Mouse (Mus musculus) MEL (cell line): ENCODE measurements around the gene Elk4. TPM values are rescaled to one million over a fixed set of nuclear protein-coding genes. Genes with fewer than 3 reads are reported as not detected.

Experiments used
- DNase-seq: peaks from one replicate; pipeline ENCODE4 v3.0.0; 2011; ENCODE audit warnings: low read depth, low spot score
- H3K27ac ChIP-seq: 2 replicates; pipeline ENCODE4 v1.5.1; 2012; ENCODE audit warnings: low read depth, mild to moderate bottlenecking, control low read depth, low read length, moderate library complexity; ENCODE audit not compliant: control insufficient read depth
- H3K27me3 ChIP-seq, 2 experiments: fragments of 150-350 bp in 1 of 2; sonication (generic) in 1 of 2; 2 replicates each; pipeline ENCODE4 v1.6.1; 2012; ENCODE audit warnings: low read length in 2 of 2, mild to moderate bottlenecking in 2 of 2, improper control_type of control experiment in 1 of 2, moderate library complexity in 1 of 2; ENCODE audit not compliant: insufficient read depth in 2 of 2, control insufficient read depth in 1 of 2
- H3K36me3 ChIP-seq, 2 experiments: 2 replicates each; pipeline ENCODE4 v1.6.1; 2012 to 2014; ENCODE audit warnings: low read length in 2 of 2, improper control_type of control experiment in 1 of 2, inconsistent platforms in 1 of 2, mild to moderate bottlenecking in 1 of 2; ENCODE audit not compliant: insufficient read depth in 2 of 2, control insufficient read depth in 1 of 2
- H3K4me1 ChIP-seq, 2 experiments: fragments of 150-350 bp in 1 of 2; sonication (generic) in 1 of 2; 2 replicates each; pipeline ENCODE4 v1.6.1; 2012; ENCODE audit warnings: low read length in 2 of 2, improper control_type of control experiment in 1 of 2, mild to moderate bottlenecking in 1 of 2; ENCODE audit not compliant: insufficient read depth in 2 of 2, control insufficient read depth in 1 of 2
- H3K4me3 ChIP-seq, 2 experiments: fragments of 150-350 bp in 1 of 2; sonication (generic) in 1 of 2; 2 replicates each; pipeline ENCODE4 v1.5.1; 2012; ENCODE audit warnings: low read depth in 2 of 2, low read length in 2 of 2, mild to moderate bottlenecking in 2 of 2, moderate library complexity in 2 of 2, control low read depth in 1 of 2, improper control_type of control experiment in 1 of 2; ENCODE audit not compliant: control insufficient read depth in 1 of 2, insufficient read depth in 1 of 2
- H3K79me2 ChIP-seq: 2 replicates; pipeline ENCODE4 v1.6.1; 2012; ENCODE audit warnings: mild to moderate bottlenecking, low read length, moderate library complexity; ENCODE audit not compliant: control insufficient read depth, poor library complexity, insufficient read depth
- H3K9ac ChIP-seq: 2 replicates; pipeline ENCODE4 v1.6.1; 2012; ENCODE audit warnings: low read depth, mild to moderate bottlenecking, control low read depth, low read length, moderate library complexity; ENCODE audit not compliant: control insufficient read depth, poor library complexity, severe bottlenecking
- H3K9me3 ChIP-seq: fragments of 150-350 bp; sonication (generic); replicated peaks from 2 replicates; pipeline ENCODE4 v1.6.1; 2012; ENCODE audit warnings: mild to moderate bottlenecking, low read length, improper control_type of control experiment, moderate library complexity; ENCODE audit not compliant: insufficient read depth
- CHD1 ChIP-seq: IDR thresholded peaks from 2 replicates; pipeline ENCODE4 v1.6.1; 2012; ENCODE audit warnings: low read depth, mild to moderate bottlenecking, inconsistent platforms, low read length, improper control_type of control experiment
- CTCF ChIP-seq, 3 experiments: IDR thresholded peaks in 2 of 3; conservative IDR thresholded peaks in 1 of 3; 2 replicates each; pipeline ENCODE4 v1.5.1; 2011 to 2012; ENCODE audit warnings: low read length in 3 of 3, low read depth in 2 of 3, mild to moderate bottlenecking in 2 of 3, improper control_type of control experiment in 1 of 3, inconsistent platforms in 1 of 3, mixed read lengths in 1 of 3, moderate library complexity in 1 of 3; ENCODE audit not compliant: control insufficient read depth in 1 of 3, insufficient read depth in 1 of 3, poor library complexity in 1 of 3, severe bottlenecking in 1 of 3
- E2F4 ChIP-seq: IDR thresholded peaks from 2 replicates; pipeline ENCODE4 v1.6.1; 2011; ENCODE audit warnings: low read depth, low read length, improper control_type of control experiment, borderline replicate concordance
- ELF1 ChIP-seq: IDR thresholded peaks from 2 replicates; pipeline ENCODE4 v1.6.1; 2014; ENCODE audit warnings: low read depth, mild to moderate bottlenecking, inconsistent platforms, low read length, improper control_type of control experiment, moderate library complexity
- EP300 ChIP-seq, 2 experiments: IDR thresholded peaks; 2 replicates each; pipeline ENCODE4 v1.6.1; 2011; ENCODE audit warnings: improper control_type of control experiment in 2 of 2, low read length in 2 of 2, low read depth in 1 of 2, mild to moderate bottlenecking in 1 of 2
- GABPA ChIP-seq: IDR thresholded peaks from 2 replicates; pipeline ENCODE4 v1.6.1; 2012; ENCODE audit warnings: low read depth, mild to moderate bottlenecking, inconsistent platforms, low read length, improper control_type of control experiment, moderate library complexity
- JUND ChIP-seq: IDR thresholded peaks from 2 replicates; pipeline ENCODE4 v1.6.1; 2011; ENCODE audit warnings: low read depth, mild to moderate bottlenecking, improper control_type of control experiment, low read length
- MAZ ChIP-seq: IDR thresholded peaks from 2 replicates; pipeline ENCODE4 v1.6.1; 2012; ENCODE audit warnings: low read depth, mild to moderate bottlenecking, inconsistent platforms, low read length, improper control_type of control experiment
- MXI1 ChIP-seq: IDR thresholded peaks from 2 replicates; pipeline ENCODE4 v1.6.1; 2011; ENCODE audit warnings: mild to moderate bottlenecking, low read depth, low read length, improper control_type of control experiment
- NRF1 ChIP-seq: IDR thresholded peaks from 2 replicates; pipeline ENCODE4 v1.6.1; 2014; ENCODE audit warnings: low read depth, mild to moderate bottlenecking, inconsistent platforms, low read length, improper control_type of control experiment, moderate library complexity; ENCODE audit not compliant: poor library complexity, insufficient read depth, severe bottlenecking
- POLR2AphosphoS2 ChIP-seq: IDR thresholded peaks from 2 replicates; pipeline ENCODE4 v1.6.1; 2011; ENCODE audit warnings: low read length, improper control_type of control experiment
- POLR2AphosphoS5 ChIP-seq: IDR thresholded peaks from 2 replicates; pipeline ENCODE4 v1.6.1; 2012; ENCODE audit warnings: low read depth, borderline replicate concordance, mild to moderate bottlenecking, inconsistent platforms, low read length, moderate library complexity, mixed read lengths
- RAD21 ChIP-seq: IDR thresholded peaks from 2 replicates; pipeline ENCODE4 v1.6.1; 2011; ENCODE audit warnings: mild to moderate bottlenecking, low read depth, low read length, improper control_type of control experiment
- SMC3 ChIP-seq: IDR thresholded peaks from 2 replicates; pipeline ENCODE4 v1.6.1; 2011; ENCODE audit warnings: low read depth, low read length, improper control_type of control experiment
- TBP ChIP-seq: IDR thresholded peaks from 2 replicates; pipeline ENCODE4 v1.8.0; 2011; ENCODE audit warnings: low read depth, low read length, improper control_type of control experiment
- USF1 ChIP-seq: IDR thresholded peaks from 2 replicates; pipeline ENCODE4 v1.6.1; 2014; ENCODE audit warnings: low read depth, mild to moderate bottlenecking, inconsistent platforms, low read length, improper control_type of control experiment, moderate library complexity
- ZC3H11A ChIP-seq: IDR thresholded peaks from 2 replicates; pipeline ENCODE4 v1.6.1; 2012; ENCODE audit warnings: low read depth, mild to moderate bottlenecking, inconsistent platforms, low read length, improper control_type of control experiment
- ZMIZ1 ChIP-seq: IDR thresholded peaks from 2 replicates; pipeline ENCODE4 v1.6.1; 2012; ENCODE audit warnings: low read depth, mild to moderate bottlenecking, inconsistent platforms, low read length, improper control_type of control experiment, moderate library complexity
- polyA plus RNA-seq, 2 experiments: library from polyadenylated mRNA; stranded (reverse) in 1 of 2; unstranded in 1 of 2; fragments of >175 nt in 1 of 2; fragments of >200 nt in 1 of 2; gene quantifications; 2 replicates each; pipeline versions ENCODE4 v1.2.1 to v1.2.4; 2012; ENCODE audit warnings: low replicate concordance in 2 of 2, low read depth in 1 of 2; ENCODE audit not compliant: insufficient read length in 2 of 2, insufficient read depth in 1 of 2, missing spikeins in 1 of 2
- total RNA-seq: library from RNA; depleted of rRNA; stranded (reverse); fragments of 300-350 nt; gene quantifications from 2 replicates; pipeline ENCODE4 v1.2.3, GENCODE M21; 2012

Elk4 gene
- total and polyA plus RNA-seq, 3 experiments = 19.4 to 191 (median 20.3) TPM

- H3K27ac ChIP-seq = no peak overlapping the region
- no peak for DNase-seq
- H3K4me1 ChIP-seq = peaks cover 5 to 13% of the 10 kb centered on the region in 2 experiments
- no peak overlapping the region for H3K9ac ChIP-seq
- H3K79me2 ChIP-seq = peaks cover 59% of the 10 kb centered on the region
- no peaks in the 10 kb centered on the region for H3K9me3 ChIP-seq
- no peak overlapping the region for H3K4me3 ChIP-seq
- peaks cover 14 to 15% of the 10 kb centered on the region in 2 experiments for H3K36me3 ChIP-seq
- no peaks in the 10 kb centered on the region for H3K27me3 ChIP-seq
- TF ChIP-seq JUND = no peak
- no peak for TF ChIP-seq POLR2AphosphoS5
- no peak for TF ChIP-seq CTCF (IDR thresholded peaks at IDR 0.05 in 2 of 3, conservative IDR thresholded peaks at IDR 0.05 in 1 of 3; ENCODE audit: control insufficient read depth in 1 of 3, insufficient read depth in 1 of 3, low read depth in 2 of 3, low read length in 3 of 3, poor library complexity in 1 of 3, severe bottlenecking in 1 of 3)
Observed at GRCm38 (mm10) chr1:132011785-132012184, 4.4 kb downstream of the Elk4 start.

- Histone ChIP-seq H3K9ac (no peak overlapping the region), H3K27me3 (no peaks in the 10 kb centered on the region), H3K4me3 (no peak overlapping the region), H3K36me3 (peaks cover 14 to 15% of the 10 kb centered on the region in 2 experiments), H3K9me3 (no peaks in the 10 kb centered on the region), H3K4me1 (peaks cover 3 to 12% of the 10 kb centered on the region in 2 experiments), H3K79me2 (peaks cover 55% of the 10 kb centered on the region), H3K27ac (no peak overlapping the region)
- no peak for DNase-seq
- no peak for TF ChIP-seq MXI1
- TF ChIP-seq ZC3H11A = no peak
- no peak for TF ChIP-seq ZMIZ1
- no peak for TF ChIP-seq ELF1
- no peak for TF ChIP-seq TBP
- no peak for TF ChIP-seq NRF1
- no peak for TF ChIP-seq EP300 (IDR thresholded peaks at IDR 0.05; ENCODE audit: low read depth in 1 of 2, low read length in 2 of 2)
- TF ChIP-seq E2F4 = no peak
- no peak for TF ChIP-seq USF1
- TF ChIP-seq GABPA = no peak
- no peak for TF ChIP-seq RAD21
- TF ChIP-seq CHD1 = no peak
- no peak for TF ChIP-seq POLR2AphosphoS2
Observed at GRCm38 (mm10) chr1:132012861-132013260, 5.5 kb downstream of the Elk4 start.

- H3K27me3 ChIP-seq = no peaks in the 10 kb centered on the region
- peaks cover 3 to 5% of the 10 kb centered on the region in 2 experiments for H3K4me1 ChIP-seq
- peak; percentile 54 for DNase-seq
- no peaks in the 10 kb centered on the region for H3K9me3 ChIP-seq
- peak; percentile 42 to 60 (median 53); a peak in 5 of 6 replicates for TF ChIP-seq CTCF (IDR thresholded peaks at IDR 0.05 in 2 of 3, conservative IDR thresholded peaks at IDR 0.05 in 1 of 3; ENCODE audit: control insufficient read depth in 1 of 3, insufficient read depth in 1 of 3, low read depth in 2 of 3, low read length in 3 of 3, poor library complexity in 1 of 3, severe bottlenecking in 1 of 3)
- TF ChIP-seq ZMIZ1 = no peak
- TF ChIP-seq SMC3 = peak; percentile 48
- TF ChIP-seq MAZ = 0 out of 2 replicates have a peak, but pooled peaks have one; percentile 52
- peaks cover 37% of the 10 kb centered on the region for H3K79me2 ChIP-seq
- H3K36me3 ChIP-seq = peaks cover 9 to 27% of the 10 kb centered on the region in 2 experiments
- H3K27ac ChIP-seq = no peak overlapping the region
- no peak overlapping the region for H3K9ac ChIP-seq
- H3K4me3 ChIP-seq = no peak overlapping the region
Observed at GRCm38 (mm10) chr1:132014800-132015199, 7.4 kb downstream of the Elk4 start.
